Mouse (Mus musculus) liver, adult 2 months (tissue): ENCODE results near the gene Ccnk.

ENCODE experiments used
- CTCF ChIP-seq: fragments of 200-500 bp; IDR thresholded peaks from 2 replicates; pipeline ENCODE4 v1.5.1; 2011; ENCODE audit warnings: low read depth, low read length, control low read depth
- POLR2A ChIP-seq: fragments of 200-500 bp; IDR thresholded peaks from 2 replicates; pipeline ENCODE4 v1.6.1; 2011; ENCODE audit warnings: low read length, control low read depth; ENCODE audit not compliant: insufficient read depth; ENCODE audit errors: extremely low read depth

DNA sequence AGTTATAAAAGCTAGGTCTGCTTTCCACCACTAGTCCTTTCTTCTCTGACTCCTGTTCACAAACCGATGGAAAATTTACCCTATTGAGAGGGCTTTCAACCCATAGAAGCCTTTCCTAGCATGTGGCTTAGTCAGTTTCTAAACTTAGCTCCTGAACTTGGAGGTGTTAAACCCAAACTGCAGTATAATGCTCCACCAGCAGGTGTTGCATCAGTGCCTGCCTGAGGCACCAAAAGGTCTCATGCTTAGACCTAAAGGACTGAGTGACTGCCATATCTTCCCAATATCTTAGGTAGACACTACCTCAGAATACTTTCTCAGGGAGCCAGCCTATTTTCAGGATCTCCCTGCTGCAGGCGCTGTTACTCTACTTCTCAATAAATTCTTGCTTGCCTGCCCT lies 26.6 kb upstream of the Ccnk start:
- TF ChIP-seq CTCF (peak; percentile 35; the same call in 1 of the 2 replicates), POLR2A (no peak)
